Mouse (Mus musculus) CH12.LX (cell line): Measurements from ENCODE around the gene Sufu.

Experiments
- CTCF ChIP-seq, 2 experiments: IDR thresholded peaks in 1 of 2; conservative IDR thresholded peaks in 1 of 2; 2 replicates each; pipeline ENCODE4 v1.5.1; 2011 to 2012; ENCODE audit warnings: low read depth in 2 of 2, low read length in 2 of 2, improper control_type of control experiment in 1 of 2, inconsistent platforms in 1 of 2, mild to moderate bottlenecking in 1 of 2, moderate library complexity in 1 of 2
- GABPA ChIP-seq: IDR thresholded peaks from 2 replicates; pipeline ENCODE4 v1.6.1; 2012; ENCODE audit warnings: low read depth, low read length, improper control_type of control experiment, inconsistent platforms; ENCODE audit not compliant: insufficient replicate concordance
- NELFE ChIP-seq: IDR thresholded peaks from 2 replicates; pipeline ENCODE4 v1.6.1; 2011; ENCODE audit warnings: low read depth, low read length, improper control_type of control experiment
- POLR2A ChIP-seq: IDR thresholded peaks from 2 replicates; pipeline ENCODE4 v1.6.1; 2011; ENCODE audit warnings: low read depth, mild to moderate bottlenecking, improper control_type of control experiment, low read length
- ZKSCAN1 ChIP-seq: IDR thresholded peaks from 2 replicates; pipeline ENCODE4 v1.6.1; 2012; ENCODE audit warnings: low read depth, inconsistent platforms, low read length, improper control_type of control experiment, borderline replicate concordance
- ZMIZ1 ChIP-seq: IDR thresholded peaks from 2 replicates; pipeline ENCODE4 v1.6.1; 2012; ENCODE audit warnings: low read depth, mild to moderate bottlenecking, inconsistent platforms, low read length, improper control_type of control experiment

- no peak for TF ChIP-seq ZKSCAN1
- TF ChIP-seq ZMIZ1, result no peak
- TF ChIP-seq POLR2A, result no peak
- no peak for TF ChIP-seq NELFE
- TF ChIP-seq GABPA, result no peak
- TF ChIP-seq CTCF (conservative IDR thresholded peaks at IDR 0.05 in 1 of 2, IDR thresholded peaks at IDR 0.05 in 1 of 2; ENCODE audit: low read depth in 2 of 2, low read length in 2 of 2), result no peak
These were observed 114.6 kb downstream of the Sufu start for GRCm38 (mm10) chr19:46511263-46511662.
